Mouse (Mus musculus) lung, postnatal 36 days (tissue): ENCODE measurements around the gene Ankrd44.

ENCODE experiments used
- DNase-seq: peaks from one replicate; pipeline ENCODE4 v3.0.0; 2022; ENCODE audit warnings: mixed read lengths

Ankrd44 gene

GRCm38 (mm10) chr1:54749961-54750360, 176.2 kb downstream of the Ankrd44 start:
- DNase-seq: peak; percentile 56

GRCm38 (mm10) chr1:54749516-54749915, 176.7 kb downstream of the Ankrd44 start:
- peak; percentile 67 for DNase-seq

- peak; percentile 80 for DNase-seq
Observed at GRCm38 (mm10) chr1:54747785-54748420, 178.3 kb downstream of the Ankrd44 start.

- DNase-seq: no peak
Observed at GRCm38 (mm10) chr1:54745666-54746065, 180.5 kb downstream of the Ankrd44 start.

- DNase-seq: no peak
Observed at GRCm38 (mm10) chr1:54744171-54744570, 182.0 kb downstream of the Ankrd44 start.

GRCm38 (mm10) chr1:54743072-54743471, 183.1 kb downstream of the Ankrd44 start:
- no peak for DNase-seq

GRCm38 (mm10) chr1:54740936-54741335, 185.3 kb downstream of the Ankrd44 start:
- DNase-seq: peak; percentile 89

- no peak for DNase-seq
Observed at GRCm38 (mm10) chr1:54737472-54737871, 188.7 kb downstream of the Ankrd44 start.

GRCm38 (mm10) chr1:54734917-54735664, 191.1 kb downstream of the Ankrd44 start:
- DNase-seq: no peak

GRCm38 (mm10) chr1:54729316-54729715, 196.9 kb downstream of the Ankrd44 start:
- DNase-seq: peak; percentile 60

- peak; percentile 32 for DNase-seq
Observed at GRCm38 (mm10) chr1:54726555-54726954, 199.6 kb downstream of the Ankrd44 start.

- DNase-seq: no peak
Observed at GRCm38 (mm10) chr1:54716921-54717320, 209.3 kb downstream of the Ankrd44 start.

GRCm38 (mm10) chr1:54715061-54715760, 211.0 kb downstream of the Ankrd44 start:
- DNase-seq: peak; percentile 42

- DNase-seq: peak; percentile 10
Observed at GRCm38 (mm10) chr1:54713231-54714173, 212.7 kb downstream of the Ankrd44 start.

GRCm38 (mm10) chr1:54711568-54711967, 214.6 kb downstream of the Ankrd44 start:
- DNase-seq: no peak

- DNase-seq: no peak
Observed at GRCm38 (mm10) chr1:54710550-54710949, 215.6 kb downstream of the Ankrd44 start.

- no peak for DNase-seq
Observed at GRCm38 (mm10) chr1:54707888-54708565, 218.2 kb downstream of the Ankrd44 start.

- DNase-seq: no peak
Observed at GRCm38 (mm10) chr1:54707036-54707887, 218.9 kb downstream of the Ankrd44 start.

GRCm38 (mm10) chr1:54706621-54707020, 219.6 kb downstream of the Ankrd44 start:
- no peak for DNase-seq

GRCm38 (mm10) chr1:54703466-54703865, 222.7 kb downstream of the Ankrd44 start:
- DNase-seq: no peak

GRCm38 (mm10) chr1:54702918-54703317, 223.3 kb downstream of the Ankrd44 start:
- DNase-seq: no peak
